Mouse (Mus musculus) layer of hippocampus, postnatal 36 days (tissue): Measurements from ENCODE around the gene Speer4e. TPM values are rescaled to one million over a fixed set of nuclear protein-coding genes. Genes with fewer than 3 reads are reported as not detected.

Source experiments
- total RNA-seq, 2 experiments: library from RNA; stranded (reverse); gene quantifications; 2 replicates each; pipeline ENCODE4 v1.2.3; 2021

The Speer4e gene
- total RNA-seq, 2 experiments from 2014 or later: not detected

Other genes starting within 250 kb of the Speer4e start
- not detected for gene Gm9758, start 23.5 kb downstream of the Speer4e start, total RNA-seq
- not detected for gene Gm10354, start 40.5 kb upstream of the Speer4e start, total RNA-seq
- gene Gm17019, start 94.6 kb upstream of the Speer4e start, total RNA-seq: not detected